Mouse (Mus musculus) embryonic facial prominence, embryonic 10.5 days (tissue): ENCODE results near the gene Emilin1. TPM values are rescaled to one million over a fixed set of nuclear protein-coding genes. Genes with fewer than 3 reads are reported as not detected.

Experiments
- DNase-seq: peaks from one replicate; pipeline ENCODE4 v3.0.0-alpha.2; 2017; ENCODE audit warnings: low spot score
- H3K27ac ChIP-seq: fragments of 300-500 bp; sonication (generic); replicated peaks from 2 replicates; pipeline ENCODE4 v1.5.1; 2016; ENCODE audit warnings: mild to moderate bottlenecking
- H3K27me3 ChIP-seq: fragments of 300-500 bp; sonication (generic); replicated peaks from 2 replicates; pipeline ENCODE4 v1.6.1; 2016; ENCODE audit warnings: low read depth, mild to moderate bottlenecking; ENCODE audit not compliant: poor library complexity, severe bottlenecking
- H3K36me3 ChIP-seq: fragments of 300-500 bp; sonication (generic); replicated peaks from 2 replicates; pipeline ENCODE4 v1.6.1; 2016; ENCODE audit warnings: mild to moderate bottlenecking, moderate library complexity
- H3K4me1 ChIP-seq: fragments of 300-500 bp; sonication (generic); 2 replicates; pipeline ENCODE4 v1.6.1; 2016
- H3K4me3 ChIP-seq: fragments of 300-500 bp; sonication (generic); 2 replicates; pipeline ENCODE4 v1.5.1; 2016; ENCODE audit warnings: mild to moderate bottlenecking, moderate library complexity
- H3K9me3 ChIP-seq: fragments of 300-500 bp; sonication (generic); 2 replicates; pipeline ENCODE4 v1.6.1; 2016; ENCODE audit warnings: mild to moderate bottlenecking
- WGBS: fragments of 180-500 bp; shearing (Covaris S2); methylation state at CpG from one replicate; pipeline ENCODE4 v1.1.7; 2016; 5-methylcytosine and 5-hydroxymethylcytosine counted together
- polyA plus RNA-seq: library from polyadenylated mRNA; unstranded; fragments of >200 nt; fragmentation: Nextera tagmentation; extraction: Ambion mirVana; gene quantifications from 2 replicates; pipeline ENCODE4 v1.2.1, GENCODE M21; 2016

Gene Emilin1
- polyA plus RNA-seq, 1 experiment from 2014 or later = 162 TPM

DNA sequence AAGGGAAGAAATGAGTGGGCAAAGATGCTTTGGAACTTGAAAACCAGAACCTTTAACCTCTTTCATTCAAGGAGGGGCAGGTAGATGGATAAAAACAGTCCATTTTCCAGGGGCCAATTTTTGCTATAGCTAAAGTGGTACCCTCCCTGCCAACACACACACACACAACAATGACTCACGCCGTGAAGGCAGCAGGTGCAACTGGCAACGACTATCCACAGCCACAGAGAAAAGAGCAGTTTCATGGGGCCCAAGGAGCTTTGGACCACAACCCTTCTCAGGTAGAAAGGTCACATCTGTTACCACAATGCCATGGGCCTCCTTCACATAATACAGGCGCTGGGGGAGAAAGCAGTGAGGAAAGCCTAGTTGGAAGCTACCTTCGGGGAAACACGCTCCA, 42.5 kb downstream of the Emilin1 start:
- H3K4me1 ChIP-seq = peaks cover 25% of the 10 kb centered on the region
- no peak overlapping the region for H3K4me3 ChIP-seq
- H3K27me3 ChIP-seq = no peaks in the 10 kb centered on the region
- H3K9me3 ChIP-seq = no peaks in the 10 kb centered on the region
- no peak overlapping the region for H3K27ac ChIP-seq
- no peak for DNase-seq
- peaks cover 70% of the 10 kb centered on the region for H3K36me3 ChIP-seq
- WGBS = 94% methylated on average over 6 of the region's 6 CpGs

DNA sequence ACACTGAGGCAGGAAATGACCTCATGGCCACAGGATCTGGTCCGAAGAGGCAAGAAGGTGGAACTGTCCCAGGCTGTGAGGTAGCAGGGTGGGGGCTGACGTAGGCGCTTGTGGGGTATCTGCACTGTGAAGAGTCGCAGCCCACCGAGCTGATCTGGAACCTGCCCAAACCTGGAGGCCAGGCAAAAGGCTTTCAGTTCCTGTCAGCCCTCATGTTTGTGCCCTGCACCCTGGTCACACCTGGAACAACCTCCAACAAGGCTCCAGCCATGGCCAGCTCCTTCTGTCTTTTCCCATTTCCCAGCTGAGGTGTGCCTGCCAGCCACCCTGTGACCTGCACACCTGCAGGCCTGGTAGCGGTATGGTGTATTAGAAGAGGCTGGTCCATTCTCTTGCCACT, 44.7 kb downstream of the Emilin1 start:
- H3K36me3 ChIP-seq = peaks cover 54% of the 10 kb centered on the region
- no peak for DNase-seq
- H3K4me1 ChIP-seq = peaks cover 23% of the 10 kb centered on the region
- no peak overlapping the region for H3K27ac ChIP-seq
- no peaks in the 10 kb centered on the region for H3K27me3 ChIP-seq
- 95% methylated on average over 6 of the region's 6 CpGs for WGBS
- peak overlapping the region; percentile 73; the same call in 1 of the 2 replicates for H3K4me3 ChIP-seq
- no peaks in the 10 kb centered on the region for H3K9me3 ChIP-seq

- Histone ChIP-seq H3K4me1 (peaks cover 23% of the 10 kb centered on the region), H3K36me3 (peaks cover 39% of the 10 kb centered on the region), H3K4me3 (peak overlapping the region; percentile 73), H3K27ac (peak overlapping the region; percentile 89), H3K9me3 (no peaks in the 10 kb centered on the region), H3K27me3 (no peaks in the 10 kb centered on the region)
- WGBS = 37% methylated on average over 19 of the region's 19 CpGs
- no peak for DNase-seq
Measured at GRCm38 (mm10) chr5:30959198-30959854, 46.1 kb downstream of the Emilin1 start.

DNA sequence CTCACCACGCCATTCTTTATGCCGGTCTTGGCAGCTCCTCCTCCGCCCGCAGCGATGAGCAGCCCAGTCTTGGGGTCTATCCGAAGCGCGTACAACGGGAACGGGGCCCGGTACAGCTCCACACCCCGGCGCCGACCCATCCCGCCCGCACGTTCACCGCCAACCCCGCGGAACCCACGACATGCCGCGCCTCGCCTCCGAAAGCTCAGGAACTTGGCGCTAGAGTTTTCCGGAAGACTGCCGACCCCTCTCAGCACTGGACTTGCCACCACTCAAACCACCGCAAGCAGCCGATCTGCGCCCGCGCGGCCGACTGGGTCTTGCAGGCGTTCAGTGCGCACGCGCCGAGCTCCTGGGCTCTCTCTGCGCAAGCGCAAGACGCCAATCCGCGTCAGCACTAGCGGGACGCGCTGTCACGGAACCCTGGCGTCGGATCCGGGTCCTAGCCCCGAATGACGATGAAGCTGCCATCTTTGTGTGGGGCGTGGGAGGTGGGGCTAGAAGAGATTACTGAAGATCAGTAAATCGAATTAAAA, 46.8 kb downstream of the Emilin1 start, which contains the start of gene Preb:
Gene Preb, minus strand, starts transcription at position 396 of the 536 bp plus-strand sequence.
- under 1% methylated on average over 56 of the region's 56 CpGs for WGBS
- DNase-seq = peak; percentile 99
- Histone ChIP-seq H3K27ac (peak within 1 kb of the TSS; percentile 89), H3K4me1 (peaks cover 23% of the 10 kb centered on the region), H3K4me3 (peak within 1 kb of the TSS; percentile 73), H3K27me3 (no peaks in the 10 kb centered on the region), H3K36me3 (peaks cover 32% of the 10 kb centered on the region), H3K9me3 (no peaks in the 10 kb centered on the region)

- WGBS = 92% methylated on average over 2 of the region's 2 CpGs
- Histone ChIP-seq H3K36me3 (peaks cover 24% of the 10 kb centered on the region), H3K27me3 (0 out of 2 replicates have a peak, but pooled peaks cover 4% of the 10 kb centered on the region), H3K4me1 (peaks cover 23% of the 10 kb centered on the region), H3K27ac (peak overlapping the region; percentile 89), H3K9me3 (no peaks in the 10 kb centered on the region), H3K4me3 (peak overlapping the region; percentile 73)
- DNase-seq = no peak
Measured at GRCm38 (mm10) chr5:30960814-30961213, 47.6 kb downstream of the Emilin1 start.

GRCm38 (mm10) chr5:30961545-30962505, 48.6 kb downstream of the Emilin1 start:
- Histone ChIP-seq H3K9me3 (no peaks in the 10 kb centered on the region), H3K4me1 (peaks cover 23% of the 10 kb centered on the region), H3K27ac (no peak overlapping the region), H3K36me3 (peaks cover 21% of the 10 kb centered on the region), H3K4me3 (no peak overlapping the region), H3K27me3 (0 out of 2 replicates have a peak, but pooled peaks cover 8% of the 10 kb centered on the region)
- no peak for DNase-seq
- 81% methylated on average over 10 of the region's 10 CpGs for WGBS

GRCm38 (mm10) chr5:30963916-30964315, 50.7 kb downstream of the Emilin1 start:
- DNase-seq = no peak
- H3K36me3 ChIP-seq = peaks cover 2% of the 10 kb centered on the region; the same call in 1 of the 2 replicates
- no peak overlapping the region for H3K4me3 ChIP-seq
- H3K27ac ChIP-seq = no peak overlapping the region
- peaks cover 7% of the 10 kb centered on the region for H3K4me1 ChIP-seq
- peaks cover 16% of the 10 kb centered on the region; the same call in 1 of the 2 replicates for H3K27me3 ChIP-seq
- whole genome bisulfite sequencing = 78% methylated on average over 3 of the region's 3 CpGs
- H3K9me3 ChIP-seq = no peaks in the 10 kb centered on the region

- Histone ChIP-seq H3K27ac (no peak overlapping the region), H3K36me3 (no peaks in the 10 kb centered on the region), H3K9me3 (no peaks in the 10 kb centered on the region), H3K4me3 (no peak overlapping the region), H3K4me1 (no peaks in the 10 kb centered on the region), H3K27me3 (peaks cover 16% of the 10 kb centered on the region; the same call in 1 of the 2 replicates)
- WGBS = 87% methylated on average over 4 of the region's 4 CpGs
- no peak for DNase-seq
Measured at GRCm38 (mm10) chr5:30966189-30966588, 53.0 kb downstream of the Emilin1 start.

GRCm38 (mm10) chr5:30968416-30968815, 55.2 kb downstream of the Emilin1 start, which contains the start of gene Tcf23:
TSS of gene Tcf23 (plus strand) at chr5:30968662.
- WGBS = 72% methylated on average over 8 of the region's 8 CpGs
- H3K4me1 ChIP-seq = peaks cover 2% of the 10 kb centered on the region
- no peak within 1 kb of the TSS for H3K27ac ChIP-seq
- no peak within 1 kb of the TSS for H3K4me3 ChIP-seq
- H3K9me3 ChIP-seq = no peaks in the 10 kb centered on the region
- H3K27me3 ChIP-seq = peaks cover 16% of the 10 kb centered on the region; the same call in 1 of the 2 replicates
- DNase-seq = no peak
- no peaks in the 10 kb centered on the region for H3K36me3 ChIP-seq

DNA sequence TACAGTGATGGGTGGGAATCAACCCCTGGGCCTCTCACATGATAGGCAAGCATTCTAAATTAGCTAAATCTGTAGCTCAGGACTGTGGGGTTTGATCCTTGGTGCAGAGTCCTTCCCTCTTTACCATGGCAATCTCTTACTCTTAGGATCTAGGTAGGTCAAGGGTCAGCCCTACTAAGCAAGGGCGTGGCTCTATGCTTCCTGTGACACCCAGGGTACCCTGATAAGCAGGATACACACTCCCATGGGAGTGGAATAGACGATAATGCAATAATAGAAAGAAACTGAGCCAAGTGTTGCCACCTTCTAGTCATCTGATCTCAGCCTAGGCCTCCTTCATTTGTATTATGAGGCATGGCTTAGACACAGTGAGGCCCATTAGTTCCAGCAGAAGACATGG, 56.2 kb downstream of the Emilin1 start:
- peaks cover 11% of the 10 kb centered on the region for H3K4me1 ChIP-seq
- H3K36me3 ChIP-seq = no peaks in the 10 kb centered on the region
- H3K27me3 ChIP-seq = peaks cover 18% of the 10 kb centered on the region; the same call in 1 of the 2 replicates
- H3K4me3 ChIP-seq = no peak overlapping the region
- WGBS = 77% methylated on average over 2 of the region's 2 CpGs
- no peak for DNase-seq
- H3K27ac ChIP-seq = no peak overlapping the region
- no peaks in the 10 kb centered on the region for H3K9me3 ChIP-seq
